Mouse (Mus musculus) small intestine, adult 2 months (tissue): ENCODE results near the gene Cldn5. TPM values are rescaled to one million over a fixed set of nuclear protein-coding genes. Genes with fewer than 3 reads are reported as not detected.
A peak's percentile ranks its signal among the peaks of the same experiment; 100 is the strongest.

Source experiments
- H3K27ac ChIP-seq: fragments of 200-500 bp; 2 replicates; pipeline ENCODE4 v1.5.1; 2012; ENCODE audit warnings: low read depth, low read length, control low read depth, inconsistent platforms; ENCODE audit not compliant: insufficient read depth
- H3K27me3 ChIP-seq: fragments of 200-500 bp; 2 replicates; pipeline ENCODE4 v1.6.1; 2012; ENCODE audit warnings: mild to moderate bottlenecking, moderate library complexity, low read length, inconsistent platforms; ENCODE audit not compliant: control insufficient read depth, insufficient read depth
- H3K36me3 ChIP-seq: fragments of 200-500 bp; 2 replicates; pipeline ENCODE4 v1.6.1; 2012; ENCODE audit warnings: mild to moderate bottlenecking, low read length, control low read depth, inconsistent platforms; ENCODE audit not compliant: control insufficient read depth, insufficient read depth
- H3K4me1 ChIP-seq: fragments of 200-500 bp; 2 replicates; pipeline ENCODE4 v1.6.1; 2012; ENCODE audit warnings: low read length, inconsistent platforms, mixed read lengths; ENCODE audit not compliant: control insufficient read depth, insufficient read depth, insufficient read length
- H3K4me3 ChIP-seq: fragments of 200-500 bp; 2 replicates; pipeline ENCODE4 v1.5.1; 2012; ENCODE audit warnings: low read depth, mild to moderate bottlenecking, control low read depth, inconsistent platforms, low read length, moderate library complexity
- CTCF ChIP-seq: fragments of 200-500 bp; IDR thresholded peaks from 2 replicates; pipeline ENCODE4 v1.5.1; 2012; ENCODE audit warnings: low read depth, mild to moderate bottlenecking, control low read depth, inconsistent platforms, low read length, moderate library complexity, mixed read lengths; ENCODE audit not compliant: insufficient replicate concordance, insufficient read length; ENCODE audit errors: extremely low read depth
- POLR2A ChIP-seq: fragments of 200-500 bp; IDR thresholded peaks from 2 replicates; pipeline ENCODE4 v1.6.1; 2012; ENCODE audit warnings: low read depth, mild to moderate bottlenecking, control low read depth, inconsistent platforms, low read length, moderate library complexity
- WGBS: fragments of 180-500 bp; shearing (Covaris S2); methylation state at CpG from one replicate; pipeline ENCODE4 v1.1.7; 2018; 5-methylcytosine and 5-hydroxymethylcytosine counted together
- polyA plus RNA-seq: library from polyadenylated mRNA; depleted of rRNA; stranded (reverse); fragments of >200 nt; gene quantifications from 2 replicates; pipeline ENCODE4 v1.2.3, GENCODE M21; 2012

The Cldn5 gene
- polyA plus RNA-seq, 1 experiment, result 24.9 TPM

DNA sequence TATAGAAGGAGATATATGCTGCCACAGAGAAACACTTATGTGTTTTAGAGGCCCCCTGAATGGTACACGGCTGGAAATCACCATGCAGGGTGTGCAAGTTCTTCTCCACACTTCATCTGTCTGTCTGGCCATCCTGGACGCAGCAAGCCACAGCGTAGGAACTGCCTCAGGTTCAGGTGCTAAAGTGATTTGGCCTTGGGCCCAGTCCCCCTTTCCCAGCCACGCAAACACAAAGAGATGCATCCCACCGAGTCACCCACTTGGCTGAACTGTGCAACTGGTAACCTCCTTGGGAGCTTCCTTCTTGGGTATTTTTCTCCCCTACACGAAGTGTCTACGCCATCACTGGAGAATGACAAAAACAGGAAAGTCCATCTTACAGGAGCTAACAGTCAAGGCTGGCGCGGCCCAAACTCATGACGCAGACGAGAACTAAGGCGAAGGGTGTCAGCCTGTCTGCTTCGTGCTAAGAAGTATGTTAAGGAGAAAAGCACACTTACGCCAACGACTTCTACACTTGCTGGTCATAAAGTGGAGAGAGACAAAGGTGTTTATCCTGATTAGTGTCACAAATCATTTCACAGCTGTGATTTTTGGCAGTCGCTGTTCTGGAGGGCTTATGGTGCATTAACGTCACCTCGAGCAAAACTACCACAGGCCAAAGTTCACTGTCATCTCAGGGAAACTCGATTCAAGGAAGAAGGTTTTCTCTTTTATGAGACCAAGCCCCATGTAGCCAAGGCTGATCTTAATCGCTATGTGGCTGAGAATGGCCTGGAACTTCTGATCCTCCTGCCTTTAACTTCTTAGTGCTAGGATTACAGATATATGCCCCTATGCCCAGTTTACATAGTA is 30.2 kb upstream of the Cldn5 start:
- Histone ChIP-seq H3K36me3 (no peaks in the 10 kb centered on the region), H3K4me3 (no peak overlapping the region), H3K27ac (0 out of 2 replicates have a peak overlapping the region, but pooled peaks have one; percentile 1), H3K4me1 (peaks cover 21% of the 10 kb centered on the region; the same call in 1 of the 2 replicates), H3K27me3 (no peaks in the 10 kb centered on the region)
- no peak for TF ChIP-seq POLR2A
- TF ChIP-seq CTCF, result no peak
- 36% methylated on average over 20 of the region's 20 CpGs for WGBS

DNA sequence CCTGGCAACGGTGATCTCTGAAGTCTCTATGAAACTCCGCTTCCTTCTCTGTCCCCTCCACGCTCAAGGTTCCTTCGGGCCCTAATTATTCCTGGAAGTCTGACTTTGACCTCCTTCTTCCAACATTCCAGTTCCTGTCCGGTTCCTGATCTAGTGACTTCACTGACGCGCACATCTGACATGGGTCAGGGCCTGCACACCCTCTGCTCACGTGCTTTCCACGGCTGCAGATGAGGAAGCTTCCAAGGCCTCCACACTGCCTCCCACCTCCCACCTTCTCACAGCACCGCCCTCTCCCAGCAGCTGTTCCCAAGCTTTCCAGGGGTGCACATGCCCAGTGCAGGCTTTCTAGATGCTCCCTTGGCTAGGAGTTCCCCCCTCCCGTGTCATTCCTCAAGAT is 25.5 kb upstream of the Cldn5 start:
- H3K27me3 ChIP-seq, result no peaks in the 10 kb centered on the region
- 66% methylated on average over 11 of the region's 11 CpGs for WGBS
- no peaks in the 10 kb centered on the region for H3K36me3 ChIP-seq
- H3K4me1 ChIP-seq, result peaks cover 12% of the 10 kb centered on the region; the same call in 1 of the 2 replicates
- no peak for TF ChIP-seq CTCF
- H3K4me3 ChIP-seq, result no peak overlapping the region
- H3K27ac ChIP-seq, result no peak overlapping the region

DNA sequence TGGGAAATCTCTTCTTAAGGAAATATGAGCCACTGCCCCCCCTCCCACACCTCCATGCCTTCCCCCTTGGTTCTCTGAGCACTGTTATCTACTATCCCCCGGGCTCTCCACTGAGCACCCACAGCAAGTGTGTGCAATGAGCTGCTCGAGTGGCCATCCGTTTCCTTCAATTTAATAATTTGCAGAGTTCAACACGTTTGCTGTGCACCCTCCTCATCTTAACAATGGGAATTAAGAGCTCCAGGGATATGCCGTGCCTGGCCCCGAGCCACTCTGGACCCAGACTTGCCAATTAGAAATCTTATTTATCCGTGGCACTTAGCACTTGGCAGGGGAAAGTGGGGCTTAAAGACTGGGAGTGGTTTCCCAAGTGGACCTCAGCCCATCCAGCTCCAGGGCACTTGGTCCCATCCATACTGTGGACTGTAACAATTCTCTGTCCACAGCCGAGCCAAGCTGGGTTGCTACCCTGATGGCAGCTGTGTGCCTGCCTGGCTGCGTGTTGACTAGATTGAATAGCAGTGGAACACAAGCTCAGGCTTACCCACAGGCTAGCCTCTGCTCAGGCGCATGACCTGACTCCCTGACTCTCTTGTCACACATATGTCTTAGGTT is 24.7 kb upstream of the Cldn5 start:
- H3K36me3 ChIP-seq, result no peaks in the 10 kb centered on the region
- 78% methylated on average over 10 of the region's 10 CpGs for WGBS
- no peak for TF ChIP-seq CTCF
- no peak for TF ChIP-seq POLR2A

DNA sequence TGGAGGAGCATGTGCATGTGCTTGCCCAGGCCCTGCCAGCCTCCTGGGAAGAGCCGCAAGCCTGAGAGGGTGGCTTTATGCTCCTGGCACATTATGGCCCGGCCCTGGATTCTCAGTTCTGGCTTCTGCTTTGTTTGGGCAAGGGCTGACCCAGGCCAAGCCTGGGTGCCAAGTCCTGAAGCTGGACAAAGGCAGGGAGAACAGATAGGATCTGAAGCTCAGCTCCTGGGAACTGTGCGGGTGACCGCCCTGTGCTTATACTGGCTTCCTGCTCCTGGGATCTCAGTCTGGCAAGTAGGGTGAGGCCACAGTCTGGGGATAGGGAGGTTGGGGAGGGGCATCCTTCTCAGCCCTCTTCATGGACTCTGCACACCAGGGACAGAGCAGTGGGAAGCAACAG is 14.9 kb upstream of the Cldn5 start:
- no peak overlapping the region for H3K27ac ChIP-seq
- 83% methylated on average over 4 of the region's 4 CpGs for WGBS
- no peaks in the 10 kb centered on the region for H3K27me3 ChIP-seq
- no peaks in the 10 kb centered on the region for H3K4me1 ChIP-seq
- no peak overlapping the region for H3K4me3 ChIP-seq
- no peak for TF ChIP-seq POLR2A
- no peak for TF ChIP-seq CTCF
- H3K36me3 ChIP-seq, result no peaks in the 10 kb centered on the region

More for the DNA sequence above, 24.7 kb upstream of the Cldn5 start:
- Histone ChIP-seq H3K27me3 (no peaks in the 10 kb centered on the region), H3K4me3 (no peak overlapping the region), H3K4me1 (peaks cover 4% of the 10 kb centered on the region; the same call in 1 of the 2 replicates), H3K27ac (no peak overlapping the region)

DNA sequence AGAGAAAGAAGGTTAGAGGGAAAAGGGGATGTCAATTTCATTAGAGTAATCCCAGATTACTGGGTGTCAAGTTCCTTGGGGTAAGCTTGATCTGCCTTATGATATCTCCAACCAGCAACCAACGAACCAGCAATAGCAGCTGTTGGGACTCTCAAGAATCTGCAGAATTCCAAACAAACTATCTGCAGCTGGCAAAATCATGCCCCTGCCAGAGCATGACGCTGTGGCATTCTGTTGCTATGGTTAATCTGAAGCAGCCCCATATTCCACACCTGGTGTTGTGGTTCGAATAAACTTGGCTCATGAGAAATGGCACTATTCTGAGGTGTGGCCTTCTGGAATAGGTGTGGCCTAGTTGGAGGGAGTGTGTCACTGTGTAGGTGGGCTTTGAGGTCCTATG is 13.7 kb upstream of the Cldn5 start:
- no peaks in the 10 kb centered on the region for H3K27me3 ChIP-seq
- TF ChIP-seq CTCF (no peak), POLR2A (no peak)
- H3K4me1 ChIP-seq, result no peaks in the 10 kb centered on the region
- WGBS, result 50% methylated on average over 3 of the region's 3 CpGs
- H3K4me3 ChIP-seq, result no peak overlapping the region
- no peaks in the 10 kb centered on the region for H3K36me3 ChIP-seq
- H3K27ac ChIP-seq, result no peak overlapping the region

DNA sequence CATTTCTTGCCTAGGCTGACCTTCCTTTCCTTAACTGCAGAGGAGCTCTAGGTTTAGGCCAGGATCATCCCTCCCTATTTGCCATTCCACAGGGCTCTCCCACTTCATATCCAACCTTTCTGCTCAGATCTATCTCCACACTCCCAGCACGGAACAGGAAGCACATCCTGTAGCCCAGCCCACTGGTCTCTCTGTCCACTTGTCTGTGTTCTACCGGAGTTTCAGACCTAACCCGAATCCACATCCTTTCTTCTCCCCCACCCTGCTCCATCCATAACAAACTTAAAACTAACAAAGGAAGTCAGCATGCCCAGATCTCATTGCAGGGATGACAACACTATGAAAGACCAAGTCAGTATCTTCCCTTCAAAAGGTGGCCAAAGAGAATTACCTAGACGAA is 10.3 kb upstream of the Cldn5 start:
- H3K4me1 ChIP-seq, result no peaks in the 10 kb centered on the region
- H3K36me3 ChIP-seq, result no peaks in the 10 kb centered on the region
- no peak overlapping the region for H3K27ac ChIP-seq
- no peaks in the 10 kb centered on the region for H3K27me3 ChIP-seq
- H3K4me3 ChIP-seq, result no peak overlapping the region
- TF ChIP-seq CTCF, result no peak
- no peak for TF ChIP-seq POLR2A
- 76% methylated on average over 4 of the region's 4 CpGs for WGBS

DNA sequence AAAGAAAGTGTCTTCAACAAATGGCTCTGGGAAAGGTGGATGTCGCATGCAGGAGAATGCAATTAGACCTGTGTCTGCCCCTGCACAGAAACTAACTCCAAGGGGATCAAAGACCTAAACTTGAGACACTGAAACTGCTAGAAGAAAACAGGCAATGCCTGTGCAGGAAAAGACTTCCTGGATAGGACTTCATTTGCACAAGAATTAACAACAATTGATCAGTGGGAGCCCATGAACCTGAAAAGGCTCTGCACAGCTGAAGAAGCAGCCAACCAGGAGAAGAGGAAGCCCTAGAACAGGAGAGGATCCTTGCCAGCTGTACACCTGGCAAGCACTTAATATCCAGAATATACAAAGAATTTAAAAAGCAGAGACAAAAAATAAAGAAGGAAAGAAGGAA is 7.1 kb upstream of the Cldn5 start:
- H3K27ac ChIP-seq, result no peak overlapping the region
- H3K36me3 ChIP-seq, result no peaks in the 10 kb centered on the region
- no peaks in the 10 kb centered on the region for H3K27me3 ChIP-seq
- no peak for TF ChIP-seq POLR2A
- WGBS, result 88% methylated on average over 1 of the region's 1 CpGs
- no peak overlapping the region for H3K4me3 ChIP-seq
- no peaks in the 10 kb centered on the region for H3K4me1 ChIP-seq
